Mouse (Mus musculus) liver, embryonic 14.5 days (tissue): ENCODE measurements at regions not wholly inside any gene's neighbourhood (a gene's known extent, or its start where the extent isn't known, plus 50 kb on each side); places are given as distances from the start of the nearest gene placed in this dataset.

Experiments
- CTCF ChIP-seq: IDR thresholded peaks from 2 replicates; pipeline ENCODE4 v1.5.1; 2016; ENCODE audit warnings: antibody characterized with exemption, low read depth, control low read depth
- EP300 ChIP-seq: IDR thresholded peaks from 2 replicates; pipeline ENCODE4 v1.6.1; 2016; ENCODE audit warnings: antibody characterized with exemption, low read depth

DNA sequence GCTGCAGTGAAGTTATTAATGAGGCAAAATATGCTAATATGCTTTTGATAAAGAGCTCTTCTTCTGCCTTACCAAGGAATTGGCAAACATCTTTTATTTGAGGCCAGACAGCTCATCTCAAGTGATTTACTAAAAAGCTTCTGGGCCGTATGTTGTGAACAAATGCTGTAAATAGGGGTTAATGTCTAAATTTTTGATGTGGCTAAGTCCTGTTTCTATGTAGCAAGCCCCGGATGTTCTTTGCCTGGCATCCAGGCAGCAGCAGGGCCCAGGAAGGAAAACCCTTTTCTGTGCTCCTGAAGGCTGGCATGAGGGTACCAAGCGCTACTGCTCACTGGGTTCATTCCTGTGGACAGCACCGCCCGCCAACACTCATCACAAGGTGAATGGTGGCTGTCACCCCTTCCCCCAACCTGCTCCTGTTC lies 50.9 kb upstream of the Pcdh8 start:
- TF ChIP-seq CTCF (no peak), EP300 (no peak)
